Mouse (Mus musculus): ENCODE measurements around the gene Ccnb1. TPM values are rescaled to one million over a fixed set of nuclear protein-coding genes. Genes with fewer than 3 reads are reported as not detected.

Gene Ccnb1
- polyA plus RNA-seq (2014; fragmentation: Illumina TruSeq; extraction: RNeasy Lipid Tissue Mini Kit (QIAGEN cat#74804); ENCODE audit: low read depth, low replicate concordance) = not detected

GRCm38 (mm10) chr13:100786414-100786867 lies at the start of gene Ccnb1:
Gene Ccnb1, minus strand, starts transcription at chr13:100786570.

GRCm38 (mm10) chr13:100832741-100833639 lies 46.6 kb upstream of the Ccnb1 start, which contains the start of gene Slc30a5:
Gene Slc30a5, minus strand, starts transcription at chr13:100833427.

GRCm38 (mm10) chr13:100775252-100776055 lies 10.9 kb downstream of the Ccnb1 start, which contains the start of gene Cenph:
Gene Cenph, minus strand, starts transcription at chr13:100775899.

GRCm38 (mm10) chr13:100744036-100744744 lies 42.2 kb downstream of the Ccnb1 start, which contains the start of gene Mrps36:
Gene Mrps36, minus strand, starts transcription at chr13:100744659.

GRCm38 (mm10) chr13:100730861-100731176 lies 55.6 kb downstream of the Ccnb1 start, which contains the start of gene Cdk7:
Gene Cdk7, minus strand, starts transcription at chr13:100730939.

Other genes starting within 250 kb of the Ccnb1 start
- 28.0 TPM for gene Ocln, start 233.9 kb downstream of the Ccnb1 start, polyA plus RNA-seq (2014; fragmentation: Illumina TruSeq; extraction: RNeasy Lipid Tissue Mini Kit (QIAGEN cat#74804); ENCODE audit: low read depth, low replicate concordance)
- gene Marveld2, start 169.6 kb downstream of the Ccnb1 start, polyA plus RNA-seq (2014; fragmentation: Illumina TruSeq; extraction: RNeasy Lipid Tissue Mini Kit (QIAGEN cat#74804); ENCODE audit: low read depth, low replicate concordance) = 6.6 TPM
- gene Ak6, start 135.6 kb downstream of the Ccnb1 start, polyA plus RNA-seq (2014; fragmentation: Illumina TruSeq; extraction: RNeasy Lipid Tissue Mini Kit (QIAGEN cat#74804); ENCODE audit: low read depth, low replicate concordance) = 88.9 TPM
- 20.8 TPM for gene Rad17, start 135.5 kb downstream of the Ccnb1 start, polyA plus RNA-seq (2014; fragmentation: Illumina TruSeq; extraction: RNeasy Lipid Tissue Mini Kit (QIAGEN cat#74804); ENCODE audit: low read depth, low replicate concordance)
- gene Taf9, start 135.0 kb downstream of the Ccnb1 start, polyA plus RNA-seq (2014; fragmentation: Illumina TruSeq; extraction: RNeasy Lipid Tissue Mini Kit (QIAGEN cat#74804); ENCODE audit: low read depth, low replicate concordance) = 3.5 TPM
- 5.6 TPM for gene Ccdc125, start 116.9 kb downstream of the Ccnb1 start, polyA plus RNA-seq (2014; fragmentation: Illumina TruSeq; extraction: RNeasy Lipid Tissue Mini Kit (QIAGEN cat#74804); ENCODE audit: low read depth, low replicate concordance)
- gene Cdk7, start 55.6 kb downstream of the Ccnb1 start, polyA plus RNA-seq (2014; fragmentation: Illumina TruSeq; extraction: RNeasy Lipid Tissue Mini Kit (QIAGEN cat#74804); ENCODE audit: low read depth, low replicate concordance) = 21.0 TPM
- 43.9 TPM for gene Mrps36, start 41.9 kb downstream of the Ccnb1 start, polyA plus RNA-seq (2014; fragmentation: Illumina TruSeq; extraction: RNeasy Lipid Tissue Mini Kit (QIAGEN cat#74804); ENCODE audit: low read depth, low replicate concordance)
- gene Cenph, start 10.7 kb downstream of the Ccnb1 start, polyA plus RNA-seq (2014; fragmentation: Illumina TruSeq; extraction: RNeasy Lipid Tissue Mini Kit (QIAGEN cat#74804); ENCODE audit: low read depth, low replicate concordance) = not detected
- 45.0 TPM for gene Slc30a5, start 46.9 kb upstream of the Ccnb1 start, polyA plus RNA-seq (2014; fragmentation: Illumina TruSeq; extraction: RNeasy Lipid Tissue Mini Kit (QIAGEN cat#74804); ENCODE audit: low read depth, low replicate concordance)

Data from liver, adult 10 weeks (tissue).